Mouse (Mus musculus) brain, embryonic 14.5 days (tissue): ENCODE data around the gene a.

Source experiments
- CTCF ChIP-seq: fragments of 200-500 bp; IDR thresholded peaks from 2 replicates; pipeline ENCODE4 v1.5.1; 2012; ENCODE audit warnings: inconsistent platforms, mild to moderate bottlenecking, moderate library complexity, borderline replicate concordance; ENCODE audit not compliant: insufficient read depth, insufficient read length; ENCODE audit errors: extremely low read depth
- POLR2A ChIP-seq: fragments of 200-500 bp; IDR thresholded peaks from 2 replicates; pipeline ENCODE4 v1.6.1; 2012; ENCODE audit warnings: mild to moderate bottlenecking, inconsistent platforms, borderline replicate concordance; ENCODE audit not compliant: poor library complexity, insufficient read depth, insufficient read length, severe bottlenecking; ENCODE audit errors: extremely low read depth

GRCm38 (mm10) chr2:155080179-155080530 is 289.0 kb downstream of the a start:
- TF ChIP-seq CTCF (no peak), POLR2A (no peak)
